Mouse (Mus musculus): ENCODE results near the gene Gamt.

GRCm38 (mm10) chr10:80242088-80242487, 18.7 kb downstream of the Gamt start:
- no peak for TF ChIP-seq CTCF (IDR thresholded peaks at IDR 0.05; ENCODE audit: insufficient read depth, low read length)
- no peak for TF ChIP-seq POLR2A (IDR thresholded peaks at IDR 0.05; ENCODE audit: borderline replicate concordance, extremely low read depth, low read depth, low read length)
